Mouse (Mus musculus) MEL (cell line): ENCODE measurements around the gene Med13l. TPM values are rescaled to one million over a fixed set of nuclear protein-coding genes. Genes with fewer than 3 reads are reported as not detected.

Experiments used
- DNase-seq: peaks from one replicate; pipeline ENCODE4 v3.0.0; 2011; ENCODE audit warnings: low read depth, low spot score
- H3K27ac ChIP-seq: 2 replicates; pipeline ENCODE4 v1.5.1; 2012; ENCODE audit warnings: low read depth, mild to moderate bottlenecking, control low read depth, low read length, moderate library complexity; ENCODE audit not compliant: control insufficient read depth
- H3K27me3 ChIP-seq, 2 experiments: fragments of 150-350 bp in 1 of 2; sonication (generic) in 1 of 2; 2 replicates each; pipeline ENCODE4 v1.6.1; 2012; ENCODE audit warnings: low read length in 2 of 2, mild to moderate bottlenecking in 2 of 2, improper control_type of control experiment in 1 of 2, moderate library complexity in 1 of 2; ENCODE audit not compliant: insufficient read depth in 2 of 2, control insufficient read depth in 1 of 2
- H3K36me3 ChIP-seq, 2 experiments: 2 replicates each; pipeline ENCODE4 v1.6.1; 2012 to 2014; ENCODE audit warnings: low read length in 2 of 2, improper control_type of control experiment in 1 of 2, inconsistent platforms in 1 of 2, mild to moderate bottlenecking in 1 of 2; ENCODE audit not compliant: insufficient read depth in 2 of 2, control insufficient read depth in 1 of 2
- H3K4me1 ChIP-seq, 2 experiments: fragments of 150-350 bp in 1 of 2; sonication (generic) in 1 of 2; 2 replicates each; pipeline ENCODE4 v1.6.1; 2012; ENCODE audit warnings: low read length in 2 of 2, improper control_type of control experiment in 1 of 2, mild to moderate bottlenecking in 1 of 2; ENCODE audit not compliant: insufficient read depth in 2 of 2, control insufficient read depth in 1 of 2
- H3K4me3 ChIP-seq, 2 experiments: fragments of 150-350 bp in 1 of 2; sonication (generic) in 1 of 2; 2 replicates each; pipeline ENCODE4 v1.5.1; 2012; ENCODE audit warnings: low read depth in 2 of 2, low read length in 2 of 2, mild to moderate bottlenecking in 2 of 2, moderate library complexity in 2 of 2, control low read depth in 1 of 2, improper control_type of control experiment in 1 of 2; ENCODE audit not compliant: control insufficient read depth in 1 of 2, insufficient read depth in 1 of 2
- H3K79me2 ChIP-seq: 2 replicates; pipeline ENCODE4 v1.6.1; 2012; ENCODE audit warnings: mild to moderate bottlenecking, low read length, moderate library complexity; ENCODE audit not compliant: control insufficient read depth, poor library complexity, insufficient read depth
- H3K9ac ChIP-seq: 2 replicates; pipeline ENCODE4 v1.6.1; 2012; ENCODE audit warnings: low read depth, mild to moderate bottlenecking, control low read depth, low read length, moderate library complexity; ENCODE audit not compliant: control insufficient read depth, poor library complexity, severe bottlenecking
- H3K9me3 ChIP-seq: fragments of 150-350 bp; sonication (generic); replicated peaks from 2 replicates; pipeline ENCODE4 v1.6.1; 2012; ENCODE audit warnings: mild to moderate bottlenecking, low read length, improper control_type of control experiment, moderate library complexity; ENCODE audit not compliant: insufficient read depth
- CHD1 ChIP-seq: IDR thresholded peaks from 2 replicates; pipeline ENCODE4 v1.6.1; 2012; ENCODE audit warnings: low read depth, mild to moderate bottlenecking, inconsistent platforms, low read length, improper control_type of control experiment
- CTCF ChIP-seq, 3 experiments: IDR thresholded peaks in 2 of 3; conservative IDR thresholded peaks in 1 of 3; 2 replicates each; pipeline ENCODE4 v1.5.1; 2011 to 2012; ENCODE audit warnings: low read length in 3 of 3, low read depth in 2 of 3, mild to moderate bottlenecking in 2 of 3, improper control_type of control experiment in 1 of 3, inconsistent platforms in 1 of 3, mixed read lengths in 1 of 3, moderate library complexity in 1 of 3; ENCODE audit not compliant: control insufficient read depth in 1 of 3, insufficient read depth in 1 of 3, poor library complexity in 1 of 3, severe bottlenecking in 1 of 3
- JUND ChIP-seq: IDR thresholded peaks from 2 replicates; pipeline ENCODE4 v1.6.1; 2011; ENCODE audit warnings: low read depth, mild to moderate bottlenecking, improper control_type of control experiment, low read length
- MAZ ChIP-seq: IDR thresholded peaks from 2 replicates; pipeline ENCODE4 v1.6.1; 2012; ENCODE audit warnings: low read depth, mild to moderate bottlenecking, inconsistent platforms, low read length, improper control_type of control experiment
- MEF2A ChIP-seq: IDR thresholded peaks from 2 replicates; pipeline ENCODE4 v1.6.1; 2014; ENCODE audit warnings: low read depth, mild to moderate bottlenecking, inconsistent platforms, low read length, improper control_type of control experiment; ENCODE audit not compliant: poor library complexity, insufficient replicate concordance, severe bottlenecking; ENCODE audit errors: extremely low read depth
- MXI1 ChIP-seq: IDR thresholded peaks from 2 replicates; pipeline ENCODE4 v1.6.1; 2011; ENCODE audit warnings: mild to moderate bottlenecking, low read depth, low read length, improper control_type of control experiment
- MYC ChIP-seq: IDR thresholded peaks from 2 replicates; pipeline ENCODE4 v1.6.1; 2011; ENCODE audit warnings: low read depth, mild to moderate bottlenecking, low read length, improper control_type of control experiment, moderate library complexity
- NRF1 ChIP-seq: IDR thresholded peaks from 2 replicates; pipeline ENCODE4 v1.6.1; 2014; ENCODE audit warnings: low read depth, mild to moderate bottlenecking, inconsistent platforms, low read length, improper control_type of control experiment, moderate library complexity; ENCODE audit not compliant: poor library complexity, insufficient read depth, severe bottlenecking
- POLR2AphosphoS5 ChIP-seq: IDR thresholded peaks from 2 replicates; pipeline ENCODE4 v1.6.1; 2012; ENCODE audit warnings: low read depth, borderline replicate concordance, mild to moderate bottlenecking, inconsistent platforms, low read length, moderate library complexity, mixed read lengths
- RCOR1 ChIP-seq: IDR thresholded peaks from 2 replicates; pipeline ENCODE4 v1.6.1; 2012; ENCODE audit warnings: low read depth, mild to moderate bottlenecking, inconsistent platforms, low read length, improper control_type of control experiment
- TAL1 ChIP-seq: IDR thresholded peaks from 2 replicates; pipeline ENCODE4 v1.6.1; 2012; ENCODE audit warnings: mild to moderate bottlenecking, inconsistent platforms, low read length, moderate library complexity, mixed read lengths
- TCF12 ChIP-seq: IDR thresholded peaks from 2 replicates; pipeline ENCODE4 v1.6.1; 2014; ENCODE audit warnings: low read depth, mild to moderate bottlenecking, inconsistent platforms, low read length, improper control_type of control experiment, moderate library complexity
- UBTF ChIP-seq: IDR thresholded peaks from 2 replicates; pipeline ENCODE4 v1.6.1; 2012; ENCODE audit warnings: low read depth, mild to moderate bottlenecking, inconsistent platforms, low read length, improper control_type of control experiment, moderate library complexity, borderline replicate concordance; ENCODE audit not compliant: insufficient read depth
- USF1 ChIP-seq: IDR thresholded peaks from 2 replicates; pipeline ENCODE4 v1.6.1; 2014; ENCODE audit warnings: low read depth, mild to moderate bottlenecking, inconsistent platforms, low read length, improper control_type of control experiment, moderate library complexity
- polyA plus RNA-seq, 2 experiments: library from polyadenylated mRNA; stranded (reverse) in 1 of 2; unstranded in 1 of 2; fragments of >175 nt in 1 of 2; fragments of >200 nt in 1 of 2; gene quantifications; 2 replicates each; pipeline versions ENCODE4 v1.2.1 to v1.2.4; 2012; ENCODE audit warnings: low replicate concordance in 2 of 2, low read depth in 1 of 2; ENCODE audit not compliant: insufficient read length in 2 of 2, insufficient read depth in 1 of 2, missing spikeins in 1 of 2
- total RNA-seq: library from RNA; depleted of rRNA; stranded (reverse); fragments of 300-350 nt; gene quantifications from 2 replicates; pipeline ENCODE4 v1.2.3, GENCODE M21; 2012

The Med13l gene
- total and polyA plus RNA-seq, 3 experiments = 13.4 to 16.1 TPM; not detected in 1

- no peak overlapping the region for H3K27ac ChIP-seq
- H3K9me3 ChIP-seq = no peaks in the 10 kb centered on the region
- peaks cover 0 to 7% of the 10 kb centered on the region in 2 experiments; a peak in 2 of 4 replicates for H3K36me3 ChIP-seq
- DNase-seq = no peak
- peaks cover 2 to 4% of the 10 kb centered on the region in 2 experiments; a peak in 2 of 4 replicates for H3K4me1 ChIP-seq
- TF ChIP-seq JUND (no peak), CHD1 (no peak), RCOR1 (no peak), UBTF (no peak), USF1 (no peak), MYC (no peak), MXI1 (no peak), TAL1 (no peak), MEF2A (no peak), NRF1 (no peak), TCF12 (no peak), MAZ (no peak), POLR2AphosphoS5 (no peak)
- H3K9ac ChIP-seq = no peak overlapping the region
- peaks cover 14% of the 10 kb centered on the region for H3K79me2 ChIP-seq
- H3K4me3 ChIP-seq = no peak overlapping the region
- no peaks in the 10 kb centered on the region for H3K27me3 ChIP-seq
Measured at GRCm38 (mm10) chr5:118655428-118655827, 94.9 kb downstream of the Med13l start.

- no peak for DNase-seq
- H3K79me2 ChIP-seq = peaks cover 11% of the 10 kb centered on the region
- H3K9ac ChIP-seq = no peak overlapping the region
- H3K27me3 ChIP-seq = no peaks in the 10 kb centered on the region
- TF ChIP-seq MYC (no peak), CTCF (IDR thresholded peaks at IDR 0.05 in 2 of 3, conservative IDR thresholded peaks at IDR 0.05 in 1 of 3; ENCODE audit: control insufficient read depth in 1 of 3, insufficient read depth in 1 of 3, low read depth in 2 of 3, low read length in 3 of 3, poor library complexity in 1 of 3, severe bottlenecking in 1 of 3) (no peak), TCF12 (no peak)
- H3K9me3 ChIP-seq = no peaks in the 10 kb centered on the region
- H3K4me3 ChIP-seq = no peak overlapping the region
- H3K36me3 ChIP-seq = peaks cover 0 to 7% of the 10 kb centered on the region in 2 experiments; a peak in 2 of 4 replicates
- peaks cover 0 to 3% of the 10 kb centered on the region in 2 experiments; a peak in 1 of 4 replicates for H3K4me1 ChIP-seq
- no peak overlapping the region for H3K27ac ChIP-seq
Measured at GRCm38 (mm10) chr5:118655966-118656365, 95.5 kb downstream of the Med13l start.
